Mouse (Mus musculus): ENCODE results near the gene Tmem171. TPM values are rescaled to one million over a fixed set of nuclear protein-coding genes. Genes with fewer than 3 reads are reported as not detected.

Gene Tmem171
- polyA plus RNA-seq, 1 experiment from 2014 or later = not detected

- Histone ChIP-seq H3K27ac (no peak overlapping the region), H3K4me1 (replicated peaks) (no peaks in the 10 kb centered on the region), H3K4me2 (no peak overlapping the region), H3K36me3 (no peaks in the 10 kb centered on the region), H3K9ac (no peak overlapping the region), H3K4me3 (replicated peaks) (no peak overlapping the region), H3K9me3 (replicated peaks) (no peaks in the 10 kb centered on the region), H3K27me3 (no peaks in the 10 kb centered on the region)
- 72% methylated on average over 1 of the region's 1 CpGs for WGBS (ENCODE audit: insufficient replicate concordance)
- ATAC-seq (ENCODE audit: low read depth) (no peak), DNase-seq (no peak)
These were observed 16.0 kb upstream of the Tmem171 start for GRCm38 (mm10) chr13:98710655-98711054.

GRCm38 (mm10) chr13:98710236-98710635 lies 15.6 kb upstream of the Tmem171 start:
- Histone ChIP-seq H3K9ac (no peak overlapping the region), H3K9me3 (replicated peaks) (no peaks in the 10 kb centered on the region), H3K36me3 (no peaks in the 10 kb centered on the region), H3K4me1 (replicated peaks) (no peaks in the 10 kb centered on the region), H3K4me3 (replicated peaks) (no peak overlapping the region), H3K4me2 (no peak overlapping the region), H3K27ac (no peak overlapping the region), H3K27me3 (no peaks in the 10 kb centered on the region)
- WGBS (ENCODE audit: insufficient replicate concordance) = 66% methylated on average over 8 of the region's 8 CpGs
- DNase-seq (no peak), ATAC-seq (ENCODE audit: low read depth) (no peak)

- ATAC-seq (ENCODE audit: low read depth) (no peak), DNase-seq (no peak)
- Histone ChIP-seq H3K4me2 (no peak overlapping the region), H3K4me1 (replicated peaks) (no peaks in the 10 kb centered on the region), H3K9me3 (replicated peaks) (no peaks in the 10 kb centered on the region), H3K4me3 (replicated peaks) (no peak overlapping the region), H3K27ac (no peak overlapping the region), H3K9ac (no peak overlapping the region), H3K27me3 (no peaks in the 10 kb centered on the region), H3K36me3 (no peaks in the 10 kb centered on the region)
- 57% methylated on average over 4 of the region's 4 CpGs for WGBS (ENCODE audit: insufficient replicate concordance)
These were observed 10.9 kb upstream of the Tmem171 start for GRCm38 (mm10) chr13:98705501-98705900.

GRCm38 (mm10) chr13:98703786-98704185 lies 9.2 kb upstream of the Tmem171 start:
- DNase-seq = no peak
- Histone ChIP-seq H3K4me3 (replicated peaks) (no peak overlapping the region), H3K4me2 (no peak overlapping the region), H3K27ac (no peak overlapping the region), H3K9ac (no peak overlapping the region), H3K4me1 (replicated peaks) (no peaks in the 10 kb centered on the region), H3K27me3 (no peaks in the 10 kb centered on the region), H3K9me3 (replicated peaks) (no peaks in the 10 kb centered on the region), H3K36me3 (no peaks in the 10 kb centered on the region)
- WGBS (ENCODE audit: insufficient replicate concordance) = 65% methylated on average over 8 of the region's 8 CpGs
- ATAC-seq (ENCODE audit: low read depth) = no peak

GRCm38 (mm10) chr13:98702361-98702760 lies 7.7 kb upstream of the Tmem171 start:
- Histone ChIP-seq H3K4me3 (replicated peaks) (no peak overlapping the region), H3K4me1 (replicated peaks) (no peaks in the 10 kb centered on the region), H3K9me3 (replicated peaks) (no peaks in the 10 kb centered on the region), H3K9ac (no peak overlapping the region), H3K27me3 (peaks cover 10% of the 10 kb centered on the region; the same call in 1 of the 2 replicates), H3K36me3 (no peaks in the 10 kb centered on the region), H3K27ac (no peak overlapping the region), H3K4me2 (no peak overlapping the region)
- DNase-seq (no peak), ATAC-seq (ENCODE audit: low read depth) (no peak)
- 66% methylated on average over 8 of the region's 8 CpGs for WGBS (ENCODE audit: insufficient replicate concordance)

GRCm38 (mm10) chr13:98701309-98701675 lies 6.7 kb upstream of the Tmem171 start:
- H3K36me3 ChIP-seq = no peaks in the 10 kb centered on the region
- no peaks in the 10 kb centered on the region for H3K9me3 ChIP-seq (replicated peaks)
- H3K9ac ChIP-seq = no peak overlapping the region
- no peak overlapping the region for H3K4me2 ChIP-seq
- DNase-seq (no peak), ATAC-seq (ENCODE audit: low read depth) (no peak)
- no peak overlapping the region for H3K27ac ChIP-seq
- 72% methylated on average over 5 of the region's 5 CpGs for WGBS (ENCODE audit: insufficient replicate concordance)
- H3K4me1 ChIP-seq (replicated peaks) = no peaks in the 10 kb centered on the region
- H3K27me3 ChIP-seq = peaks cover 16% of the 10 kb centered on the region
- no peak overlapping the region for H3K4me3 ChIP-seq (replicated peaks)

GRCm38 (mm10) chr13:98700661-98701308 lies 6.2 kb upstream of the Tmem171 start:
- ATAC-seq (ENCODE audit: low read depth) (no peak), DNase-seq (no peak)
- no peak overlapping the region for H3K4me3 ChIP-seq (replicated peaks)
- H3K9me3 ChIP-seq (replicated peaks) = no peaks in the 10 kb centered on the region
- H3K9ac ChIP-seq = no peak overlapping the region
- 65% methylated on average over 10 of the region's 10 CpGs for WGBS (ENCODE audit: insufficient replicate concordance)
- H3K4me1 ChIP-seq (replicated peaks) = no peaks in the 10 kb centered on the region
- H3K27ac ChIP-seq = no peak overlapping the region
- peaks cover 21% of the 10 kb centered on the region for H3K27me3 ChIP-seq
- no peaks in the 10 kb centered on the region for H3K36me3 ChIP-seq
- H3K4me2 ChIP-seq = no peak overlapping the region

- Histone ChIP-seq H3K9me3 (replicated peaks) (no peaks in the 10 kb centered on the region), H3K27me3 (peaks cover 28% of the 10 kb centered on the region), H3K4me2 (no peak overlapping the region), H3K4me3 (replicated peaks) (no peak overlapping the region), H3K27ac (no peak overlapping the region), H3K4me1 (replicated peaks) (no peaks in the 10 kb centered on the region), H3K9ac (no peak overlapping the region), H3K36me3 (no peaks in the 10 kb centered on the region)
- WGBS (ENCODE audit: insufficient replicate concordance) = 49% methylated on average over 5 of the region's 5 CpGs
- ATAC-seq (ENCODE audit: low read depth) = no peak
- DNase-seq = no peak
These were observed 5.4 kb upstream of the Tmem171 start for GRCm38 (mm10) chr13:98699982-98700540.

GRCm38 (mm10) chr13:98699051-98699744 lies 4.6 kb upstream of the Tmem171 start:
- Histone ChIP-seq H3K4me2 (no peak overlapping the region), H3K9me3 (replicated peaks) (no peaks in the 10 kb centered on the region), H3K4me1 (replicated peaks) (no peaks in the 10 kb centered on the region), H3K27ac (no peak overlapping the region), H3K9ac (no peak overlapping the region), H3K27me3 (peaks cover 37% of the 10 kb centered on the region), H3K4me3 (replicated peaks) (no peak overlapping the region), H3K36me3 (no peaks in the 10 kb centered on the region)
- DNase-seq = no peak
- ATAC-seq (ENCODE audit: low read depth) = no peak
- 47% methylated on average over 14 of the region's 14 CpGs for WGBS (ENCODE audit: insufficient replicate concordance)

GRCm38 (mm10) chr13:98696716-98697115 lies 2.1 kb upstream of the Tmem171 start:
- DNase-seq = no peak
- no peak overlapping the region for H3K27ac ChIP-seq
- no peak overlapping the region for H3K9ac ChIP-seq
- no peaks in the 10 kb centered on the region for H3K36me3 ChIP-seq
- ATAC-seq (ENCODE audit: low read depth) = no peak
- no peak overlapping the region for H3K4me3 ChIP-seq (replicated peaks)
- peaks cover 48% of the 10 kb centered on the region for H3K27me3 ChIP-seq
- no peaks in the 10 kb centered on the region for H3K9me3 ChIP-seq (replicated peaks)
- H3K4me2 ChIP-seq = no peak overlapping the region
- WGBS (ENCODE audit: insufficient replicate concordance) = 74% methylated on average over 3 of the region's 3 CpGs
- no peaks in the 10 kb centered on the region for H3K4me1 ChIP-seq (replicated peaks)

- peaks cover 48% of the 10 kb centered on the region for H3K27me3 ChIP-seq
- no peaks in the 10 kb centered on the region for H3K4me1 ChIP-seq (replicated peaks)
- no peak overlapping the region for H3K27ac ChIP-seq
- H3K36me3 ChIP-seq = no peaks in the 10 kb centered on the region
- H3K4me2 ChIP-seq = no peak overlapping the region
- no peak for DNase-seq
- 41% methylated on average over 2 of the region's 2 CpGs for WGBS (ENCODE audit: insufficient replicate concordance)
- no peak overlapping the region for H3K4me3 ChIP-seq (replicated peaks)
- H3K9ac ChIP-seq = no peak overlapping the region
- ATAC-seq (ENCODE audit: low read depth) = peak; percentile 34; the same call in 1 of the 2 replicates
- H3K9me3 ChIP-seq (replicated peaks) = no peaks in the 10 kb centered on the region
These were observed 912 bp upstream of the Tmem171 start for GRCm38 (mm10) chr13:98695546-98695945.

- H3K36me3 ChIP-seq = no peaks in the 10 kb centered on the region
- H3K4me2 ChIP-seq = no peak overlapping the region
- H3K9ac ChIP-seq = no peak overlapping the region
- no peak overlapping the region for H3K27ac ChIP-seq
- H3K4me1 ChIP-seq (replicated peaks) = no peaks in the 10 kb centered on the region
- no peak overlapping the region for H3K4me3 ChIP-seq (replicated peaks)
- no peak for DNase-seq
- H3K9me3 ChIP-seq (replicated peaks) = no peaks in the 10 kb centered on the region
- 66% methylated on average over 11 of the region's 11 CpGs for WGBS (ENCODE audit: insufficient replicate concordance)
- H3K27me3 ChIP-seq = peaks cover 45% of the 10 kb centered on the region
- ATAC-seq (ENCODE audit: low read depth) = no peak
These were observed 1.3 kb downstream of the Tmem171 start for GRCm38 (mm10) chr13:98693316-98693715.
